Mouse (Mus musculus) cerebellum, adult (tissue): Measurements from ENCODE around the gene Gnas.
"Not testable (repeated sequence)": the region's sequence is repeated elsewhere in the genome, so short reads cannot be mapped to it uniquely, and the experiment has no call there.

Source experiments
- ATAC-seq: cut with Nextera tagmentation; 2 replicates; pipeline ENCODE4 v1.9.2; 2017; ENCODE audit warnings: mild to moderate bottlenecking, moderate library complexity, mixed read lengths; ENCODE audit not compliant: insufficient number of reproducible peaks, low FRiP score, low TSS enrichment

Gene Gnas

GRCm38 (mm10) chr2:174346612-174346998 lies 62.5 kb downstream of the Gnas start, which contains the start of gene Gm20721:
TSS of gene Gm20721 (minus strand) at chr2:174346712.
- no peak for ATAC-seq

GRCm38 (mm10) chr2:174346999-174347668 lies 63.0 kb downstream of the Gnas start:
- not testable (repeated sequence) for ATAC-seq

- no peak for ATAC-seq
These were observed 74.4 kb downstream of the Gnas start for GRCm38 (mm10) chr2:174358516-174358915.

- ATAC-seq, result no peak
These were observed 75.5 kb downstream of the Gnas start for GRCm38 (mm10) chr2:174359656-174360055.

- ATAC-seq, result no peak
These were observed 82.5 kb downstream of the Gnas start for GRCm38 (mm10) chr2:174366571-174366970.

- ATAC-seq, result no peak
These were observed 96.9 kb downstream of the Gnas start for GRCm38 (mm10) chr2:174381021-174381420.

- ATAC-seq, result no peak
These were observed 107.8 kb downstream of the Gnas start for GRCm38 (mm10) chr2:174391936-174392335.

GRCm38 (mm10) chr2:174392554-174392953 lies 108.4 kb downstream of the Gnas start:
- no peak for ATAC-seq

GRCm38 (mm10) chr2:174393383-174393782 lies 109.3 kb downstream of the Gnas start:
- no peak for ATAC-seq
